In the genomic region with DNA sequence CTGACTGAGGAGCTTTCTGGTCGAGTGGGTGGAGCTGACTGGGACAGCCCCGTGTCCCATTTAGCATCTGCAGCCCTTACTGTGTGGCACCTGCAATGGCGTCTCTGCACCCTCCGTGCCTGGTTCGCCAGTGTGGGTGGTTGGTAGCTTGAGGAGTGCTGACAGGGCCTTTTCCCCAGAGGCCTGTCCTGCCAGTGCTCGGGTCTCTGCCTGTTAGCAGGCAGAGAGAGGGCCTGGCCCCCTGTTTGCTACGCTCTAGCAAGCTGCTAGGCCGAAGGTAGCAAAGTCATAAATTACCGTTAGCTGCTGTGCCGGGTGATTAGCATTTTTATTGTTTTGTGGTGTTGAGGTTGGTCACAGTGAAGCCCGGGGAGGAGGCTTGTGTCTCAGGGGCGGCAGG, we compare ENCODE assay signal across 15 mouse cellular contexts. TPM values are rescaled to one million over a fixed set of nuclear protein-coding genes. Genes with fewer than 3 reads are reported as not detected.
DNase-seq lines count a peak whose midpoint lies in the region; ATAC-seq lines count a peak whose summit lies in the region.
"Had no signal": no experiment of that assay in that cellular context is flagged by ENCODE, and none has a peak within 500 bp of the region (broad histone marks: within the 10 kb centered on the region; RNA-seq: fewer than 3 reads in every experiment).

No protein-coding gene starts in this region.

- peak overlapping the region; percentile 37; the same call in 1 of the 2 replicates for H3K9ac ChIP-seq in forebrain, embryonic 13.5 days
- no peak overlapping the region for H3K9ac ChIP-seq in forebrain, embryonic 11.5 days (ENCODE audit: low read length)
- H3K9ac ChIP-seq in neural tube, embryonic 12.5 days: no peak overlapping the region

- H3K27ac ChIP-seq in forebrain, embryonic 13.5 days: no peak overlapping the region
- H3K27ac ChIP-seq in forebrain, embryonic 11.5 days (ENCODE audit: low read depth, low read length): no peak overlapping the region
- peak overlapping the region; percentile 47; the same call in 1 of the 2 replicates for H3K27ac ChIP-seq in neural tube, embryonic 12.5 days
- H3K27ac ChIP-seq: layer of hippocampus, adult 2 months; macrophage had no signal

- 40% methylated on average over 12 of the region's 12 CpGs for WGBS in forebrain, embryonic 13.5 days
- WGBS in forebrain, embryonic 11.5 days: 41% methylated on average over 12 of the region's 12 CpGs
- whole genome bisulfite sequencing in neural tube, embryonic 12.5 days: 2% methylated on average over 12 of the region's 12 CpGs

- no peaks in the 10 kb centered on the region for H3K9me3 ChIP-seq in forebrain, embryonic 13.5 days (replicated peaks)
- no peaks in the 10 kb centered on the region for H3K9me3 ChIP-seq in forebrain, embryonic 11.5 days (ENCODE audit: control insufficient read depth, low read length)
- H3K9me3 ChIP-seq in neural tube, embryonic 12.5 days: no peaks in the 10 kb centered on the region

- H3K4me3 ChIP-seq in forebrain, embryonic 13.5 days: no peak overlapping the region
- H3K4me3 ChIP-seq in forebrain, embryonic 11.5 days (ENCODE audit: low read depth, low read length): no peak overlapping the region
- no peak overlapping the region for H3K4me3 ChIP-seq in neural tube, embryonic 12.5 days
- H3K4me3 ChIP-seq: layer of hippocampus, adult 2 months had no signal

- H3K27me3 ChIP-seq in forebrain, embryonic 13.5 days: peaks cover 30% of the 10 kb centered on the region
- peaks cover 8% of the 10 kb centered on the region for H3K27me3 ChIP-seq in forebrain, embryonic 11.5 days (ENCODE audit: control insufficient read depth, insufficient read depth, low read length)
- H3K27me3 ChIP-seq in neural tube, embryonic 12.5 days (replicated peaks): peaks cover 26% of the 10 kb centered on the region

- ATAC-seq in forebrain, embryonic 13.5 days: no peak
- ATAC-seq in forebrain, embryonic 11.5 days (replicated peaks; ENCODE audit: low FRiP score): no peak
- ATAC-seq in neural tube, embryonic 12.5 days (ENCODE audit: low FRiP score, low read depth): peak; percentile 43; the same call in 1 of the 2 replicates

- peaks cover 24% of the 10 kb centered on the region for H3K4me1 ChIP-seq in forebrain, embryonic 13.5 days
- peaks cover 15% of the 10 kb centered on the region for H3K4me1 ChIP-seq in forebrain, embryonic 11.5 days (replicated peaks; ENCODE audit: control insufficient read depth, insufficient read depth, low read length)
- H3K4me1 ChIP-seq in neural tube, embryonic 12.5 days: peaks cover 46% of the 10 kb centered on the region

- DNase-seq in forebrain, embryonic 11.5 days (ENCODE audit: low spot score): no peak
- DNase-seq in forelimb bud, embryonic 11.5 days (ENCODE audit: low read depth, low spot score): peak; percentile 31
- DNase-seq in kidney, postnatal 10 days: peak; percentile 60
- DNase-seq in thymus, postnatal 10 days (ENCODE audit: low spot score in 2 of 2): no peak
- no peak for DNase-seq in ovary, postnatal 14 days (ENCODE audit: low spot score)
- no peak for DNase-seq in adipocyte (ENCODE audit: low spot score)
- DNase-seq: cerebellum, adult 8-10 months; gastrocnemius, postnatal 36 days; heart, postnatal 14 days; liver; thymus, postnatal 25 days had no signal

- H3K4me2 ChIP-seq in forebrain, embryonic 13.5 days: no peak overlapping the region
- no peak overlapping the region for H3K4me2 ChIP-seq in forebrain, embryonic 11.5 days (ENCODE audit: low read depth, low read length, severe bottlenecking)
- H3K4me2 ChIP-seq in neural tube, embryonic 12.5 days (replicated peaks): peak overlapping the region; percentile 38

- H3K36me3 ChIP-seq in forebrain, embryonic 13.5 days (ENCODE audit: poor library complexity, severe bottlenecking): peaks cover 20% of the 10 kb centered on the region; the same call in 1 of the 2 replicates
- H3K36me3 ChIP-seq in forebrain, embryonic 11.5 days (ENCODE audit: control insufficient read depth, insufficient read depth, low read length): no peaks in the 10 kb centered on the region
- peaks cover 5% of the 10 kb centered on the region; the same call in 1 of the 2 replicates for H3K36me3 ChIP-seq in neural tube, embryonic 12.5 days

RNA-seq across cellular contexts. Expression of gene Tas1r2, which starts 13.5 kb away (rescaled TPM):
- polyA plus RNA-seq in forebrain, embryonic 13.5 days (2015; fragmentation: Nextera tagmentation; extraction: Ambion mirVana): not detected in 2 replicates
- polyA plus RNA-seq in forebrain, embryonic 11.5 days (2014; fragmentation: Nextera tagmentation; extraction: Ambion mirVana): not detected in 2 replicates
- polyA plus RNA-seq in neural tube, embryonic 12.5 days (2016; fragmentation: Nextera tagmentation; extraction: Ambion mirVana): not detected in 2 replicates
- polyA plus RNA-seq: macrophage had no signal

RNA-seq across cellular contexts. Expression of gene Aldh4a1, which starts 17.1 kb away (rescaled TPM):
- polyA plus RNA-seq in forebrain, embryonic 13.5 days (2015; fragmentation: Nextera tagmentation; extraction: Ambion mirVana): 20.9 and 21.1 TPM in 2 replicates
- polyA plus RNA-seq in forebrain, embryonic 11.5 days (2014; fragmentation: Nextera tagmentation; extraction: Ambion mirVana): 14.5 and 16.2 TPM in 2 replicates
- 20.4 and 21.6 TPM in 2 replicates for polyA plus RNA-seq in neural tube, embryonic 12.5 days (2016; fragmentation: Nextera tagmentation; extraction: Ambion mirVana)

RNA-seq across cellular contexts. Expression of gene Gm21969, which starts 36.8 kb away (rescaled TPM):
- not detected in 2 replicates for polyA plus RNA-seq in forebrain, embryonic 13.5 days (2015; fragmentation: Nextera tagmentation; extraction: Ambion mirVana)
- not detected in 2 replicates for polyA plus RNA-seq in forebrain, embryonic 11.5 days (2014; fragmentation: Nextera tagmentation; extraction: Ambion mirVana)
- not detected in 2 replicates for polyA plus RNA-seq in neural tube, embryonic 12.5 days (2016; fragmentation: Nextera tagmentation; extraction: Ambion mirVana)
- polyA plus RNA-seq: macrophage had no signal

Comparison
In these comparisons a context has a peak if more than half of its experiments do, and no peak if none do; other contexts are left out.
1. DNase-seq: peak in forelimb bud, embryonic 11.5 days (single experiment) and kidney, postnatal 10 days (single experiment); none in forebrain, embryonic 11.5 days (single experiment), thymus, postnatal 10 days (0 of 2), ovary, postnatal 14 days (single experiment) and adipocyte (single experiment).